10 mouse cellular contexts compared by ENCODE assay signal in the genomic region with DNA sequence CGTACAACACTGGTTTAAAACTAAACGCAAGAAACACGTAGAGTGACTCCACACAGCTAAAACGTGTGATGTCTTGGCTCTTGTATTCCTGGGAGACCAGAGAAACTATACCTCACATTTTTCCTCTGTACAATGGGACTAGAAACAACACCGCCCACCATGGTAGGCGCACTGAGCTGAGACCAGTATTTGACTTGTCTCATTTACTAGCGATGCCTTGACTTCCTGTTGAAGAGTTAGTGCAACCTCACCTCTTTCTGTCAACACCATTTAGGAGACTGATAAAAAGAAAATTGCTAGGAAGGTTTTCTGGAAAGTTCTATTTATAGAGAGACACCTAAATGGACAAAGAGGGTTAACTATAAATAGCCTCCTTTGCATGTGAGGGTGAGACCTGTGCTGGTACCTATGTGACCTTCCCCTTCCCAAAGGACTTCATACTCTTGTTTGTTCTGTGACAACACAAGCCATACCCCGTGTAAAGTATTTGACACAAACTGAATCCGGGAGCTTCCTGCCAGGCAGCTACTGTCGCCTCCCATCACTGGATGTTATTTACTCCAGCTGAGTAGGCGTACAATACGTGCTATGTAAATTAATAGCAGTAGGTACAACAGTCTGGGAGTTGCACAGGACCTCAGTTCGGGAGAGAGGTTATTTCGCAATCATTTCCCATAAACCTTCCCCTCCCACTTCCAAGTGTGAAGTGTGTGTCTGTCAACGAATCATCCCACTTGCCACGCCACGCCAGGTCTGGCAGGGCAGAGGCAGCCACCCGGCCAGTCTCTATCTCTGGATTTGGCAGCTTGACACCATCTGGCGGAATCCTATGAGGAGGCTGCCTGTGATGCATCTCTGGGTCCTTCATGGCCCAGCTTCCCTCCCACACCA.
A peak's percentile ranks its signal among the peaks of the same experiment; 100 is the strongest.
DNase-seq lines count a peak whose midpoint lies in the region; ATAC-seq and TF ChIP-seq lines count a peak whose summit lies in the region.
"Had no signal": no experiment of that assay in that cellular context is flagged by ENCODE, and none has a peak within 500 bp of the region (broad histone marks: within the 10 kb centered on the region; RNA-seq: fewer than 3 reads in every experiment).

No protein-coding gene starts in this region.

- no peaks in the 10 kb centered on the region for H3K27me3 ChIP-seq in intestine, embryonic 16.5 days (replicated peaks; ENCODE audit: control insufficient read depth, insufficient read depth, low read length)
- no peaks in the 10 kb centered on the region for H3K27me3 ChIP-seq in intestine, embryonic 15.5 days (replicated peaks)
- H3K27me3 ChIP-seq in heart, embryonic 12.5 days (replicated peaks): no peaks in the 10 kb centered on the region
- H3K27me3 ChIP-seq in lung, postnatal 0 days (replicated peaks; ENCODE audit: insufficient read depth, low read length): no peaks in the 10 kb centered on the region
- no peaks in the 10 kb centered on the region for H3K27me3 ChIP-seq in kidney, embryonic 15.5 days
- H3K27me3 ChIP-seq in forebrain, embryonic 14.5 days (replicated peaks; ENCODE audit: control insufficient read depth, insufficient read depth, low read length): no peaks in the 10 kb centered on the region

- DNase-seq in brain, adult 2 months (ENCODE audit: low read depth, low spot score): peak; percentile 52
- peak; percentile 78 for DNase-seq in lung, postnatal 0 days (ENCODE audit: low spot score)
- no peak for DNase-seq in layer of hippocampus, postnatal 10 days (ENCODE audit: low spot score in 2 of 2)
- no peak for DNase-seq in forebrain, embryonic 14.5 days (ENCODE audit: low spot score)

- TF ChIP-seq EP300 in lung, postnatal 0 days (IDR thresholded peaks at IDR 0.05): peak; percentile 47

- 65% methylated on average over 19 of the region's 19 CpGs for WGBS in intestine, embryonic 16.5 days
- 61% methylated on average over 19 of the region's 19 CpGs for WGBS in intestine, embryonic 15.5 days
- WGBS in heart, embryonic 12.5 days: 36% methylated on average over 19 of the region's 19 CpGs
- 46% methylated on average over 19 of the region's 19 CpGs for WGBS in lung, postnatal 0 days
- 71% methylated on average over 19 of the region's 19 CpGs for WGBS in kidney, embryonic 15.5 days
- WGBS in forebrain, embryonic 14.5 days: 87% methylated on average over 19 of the region's 19 CpGs

- H3K9ac ChIP-seq in intestine, embryonic 16.5 days (ENCODE audit: low read depth, low read length): no peak overlapping the region
- H3K9ac ChIP-seq in intestine, embryonic 15.5 days: no peak overlapping the region
- H3K9ac ChIP-seq in heart, embryonic 12.5 days: no peak overlapping the region
- H3K9ac ChIP-seq in lung, postnatal 0 days (replicated peaks; ENCODE audit: low read depth): no peak overlapping the region
- no peak overlapping the region for H3K9ac ChIP-seq in kidney, embryonic 15.5 days
- H3K9ac ChIP-seq in forebrain, embryonic 14.5 days (ENCODE audit: low read length): no peak overlapping the region
- H3K9ac ChIP-seq: hindbrain, embryonic 14.5 days had no signal

- H3K9me3 ChIP-seq in intestine, embryonic 16.5 days (ENCODE audit: control insufficient read depth, low read length): no peaks in the 10 kb centered on the region
- no peaks in the 10 kb centered on the region for H3K9me3 ChIP-seq in intestine, embryonic 15.5 days
- 0 out of 2 replicates have a peak, but pooled peaks cover 4% of the 10 kb centered on the region for H3K9me3 ChIP-seq in heart, embryonic 12.5 days (replicated peaks)
- no peaks in the 10 kb centered on the region for H3K9me3 ChIP-seq in lung, postnatal 0 days (ENCODE audit: low read length)
- H3K9me3 ChIP-seq in kidney, embryonic 15.5 days (replicated peaks): no peaks in the 10 kb centered on the region
- no peaks in the 10 kb centered on the region for H3K9me3 ChIP-seq in forebrain, embryonic 14.5 days (replicated peaks; ENCODE audit: control insufficient read depth, low read length)

- H3K4me2 ChIP-seq in intestine, embryonic 16.5 days (ENCODE audit: low read depth, low read length): no peak overlapping the region
- H3K4me2 ChIP-seq in intestine, embryonic 15.5 days (replicated peaks): no peak overlapping the region
- peak overlapping the region; percentile 30 for H3K4me2 ChIP-seq in heart, embryonic 12.5 days
- no peak overlapping the region for H3K4me2 ChIP-seq in lung, postnatal 0 days (replicated peaks; ENCODE audit: low read depth, low read length)
- no peak overlapping the region for H3K4me2 ChIP-seq in kidney, embryonic 15.5 days
- no peak overlapping the region for H3K4me2 ChIP-seq in forebrain, embryonic 14.5 days (ENCODE audit: low read length)
- H3K4me2 ChIP-seq: hindbrain, embryonic 14.5 days had no signal

- no peaks in the 10 kb centered on the region for H3K36me3 ChIP-seq in intestine, embryonic 16.5 days (ENCODE audit: control insufficient read depth, insufficient read depth, low read length)
- no peaks in the 10 kb centered on the region for H3K36me3 ChIP-seq in intestine, embryonic 15.5 days
- no peaks in the 10 kb centered on the region for H3K36me3 ChIP-seq in heart, embryonic 12.5 days
- no peaks in the 10 kb centered on the region for H3K36me3 ChIP-seq in lung, postnatal 0 days (ENCODE audit: insufficient read depth, low read length)
- H3K36me3 ChIP-seq in kidney, embryonic 15.5 days: no peaks in the 10 kb centered on the region
- no peaks in the 10 kb centered on the region for H3K36me3 ChIP-seq in forebrain, embryonic 14.5 days (ENCODE audit: control insufficient read depth, insufficient read depth, low read length)

- peaks cover 3% of the 10 kb centered on the region; the same call in 1 of the 2 replicates for H3K4me1 ChIP-seq in intestine, embryonic 16.5 days (ENCODE audit: control insufficient read depth, insufficient read depth, low read length)
- H3K4me1 ChIP-seq in intestine, embryonic 15.5 days (replicated peaks): 0 out of 2 replicates have a peak, but pooled peaks cover 4% of the 10 kb centered on the region
- peaks cover 28% of the 10 kb centered on the region for H3K4me1 ChIP-seq in heart, embryonic 12.5 days (replicated peaks)
- H3K4me1 ChIP-seq in lung, postnatal 0 days (ENCODE audit: insufficient read depth, low read depth, low read length): peaks cover 14% of the 10 kb centered on the region; the same call in 1 of the 2 replicates
- no peaks in the 10 kb centered on the region for H3K4me1 ChIP-seq in kidney, embryonic 15.5 days
- H3K4me1 ChIP-seq in forebrain, embryonic 14.5 days (ENCODE audit: control insufficient read depth, insufficient read depth, low read length): peaks cover 6% of the 10 kb centered on the region; the same call in 1 of the 2 replicates

- peak; percentile 37; the same call in 1 of the 2 replicates for ATAC-seq in intestine, embryonic 16.5 days
- ATAC-seq in intestine, embryonic 15.5 days: no peak; the same call in 1 of the 2 replicates
- peak; percentile 59 for ATAC-seq in heart, embryonic 12.5 days (ENCODE audit: insufficient number of reproducible peaks, low FRiP score)
- peak; percentile 28 for ATAC-seq in lung, postnatal 0 days
- no peak for ATAC-seq in kidney, embryonic 15.5 days (replicated peaks; ENCODE audit: low FRiP score)
- ATAC-seq in forebrain, embryonic 14.5 days: no peak

- no peak overlapping the region for H3K4me3 ChIP-seq in intestine, embryonic 16.5 days (ENCODE audit: low read length)
- H3K4me3 ChIP-seq in intestine, embryonic 15.5 days (replicated peaks): no peak overlapping the region
- H3K4me3 ChIP-seq in heart, embryonic 12.5 days: no peak overlapping the region
- no peak overlapping the region for H3K4me3 ChIP-seq in lung, postnatal 0 days (ENCODE audit: low read depth, low read length)
- no peak overlapping the region for H3K4me3 ChIP-seq in kidney, embryonic 15.5 days (replicated peaks)
- no peak overlapping the region for H3K4me3 ChIP-seq in forebrain, embryonic 14.5 days (ENCODE audit: low read depth, low read length)

- H3K27ac ChIP-seq in intestine, embryonic 16.5 days (ENCODE audit: low read length): no peak overlapping the region
- no peak overlapping the region for H3K27ac ChIP-seq in intestine, embryonic 15.5 days
- peak overlapping the region; percentile 45; the same call in 1 of the 2 replicates for H3K27ac ChIP-seq in heart, embryonic 12.5 days (ENCODE audit: poor library complexity, severe bottlenecking)
- H3K27ac ChIP-seq in lung, postnatal 0 days (ENCODE audit: low read length): no peak overlapping the region; the same call in 1 of the 2 replicates
- H3K27ac ChIP-seq in kidney, embryonic 15.5 days: no peak overlapping the region
- no peak overlapping the region for H3K27ac ChIP-seq in forebrain, embryonic 14.5 days (ENCODE audit: low read depth, low read length)
- H3K27ac ChIP-seq: hindbrain, embryonic 14.5 days; macrophage had no signal

- no peak for TF ChIP-seq CTCF in lung, postnatal 0 days (IDR thresholded peaks at IDR 0.05)

Comparison
In these comparisons a context has a peak if more than half of its experiments do, and no peak if none do; other contexts are left out.
1. ATAC-seq: peak in intestine, embryonic 16.5 days (single experiment), heart, embryonic 12.5 days (single experiment) and lung, postnatal 0 days (single experiment); none in intestine, embryonic 15.5 days (single experiment), kidney, embryonic 15.5 days (single experiment) and forebrain, embryonic 14.5 days (single experiment).
2. DNase-seq: peak in brain, adult 2 months (single experiment) and lung, postnatal 0 days (single experiment); none in layer of hippocampus, postnatal 10 days (0 of 2) and forebrain, embryonic 14.5 days (single experiment).